Mouse (Mus musculus) embryonic facial prominence, embryonic 10.5 days (tissue): Measurements from ENCODE around the gene Glod4. TPM values are rescaled to one million over a fixed set of nuclear protein-coding genes. Genes with fewer than 3 reads are reported as not detected.
A peak's percentile ranks its signal among the peaks of the same experiment; 100 is the strongest.
"Not testable (repeated sequence)": the region's sequence is repeated elsewhere in the genome, so short reads cannot be mapped to it uniquely, and the experiment has no call there.

Experiments used
- DNase-seq: peaks from one replicate; pipeline ENCODE4 v3.0.0-alpha.2; 2017; ENCODE audit warnings: low spot score
- H3K27ac ChIP-seq: fragments of 300-500 bp; sonication (generic); replicated peaks from 2 replicates; pipeline ENCODE4 v1.5.1; 2016; ENCODE audit warnings: mild to moderate bottlenecking
- H3K27me3 ChIP-seq: fragments of 300-500 bp; sonication (generic); replicated peaks from 2 replicates; pipeline ENCODE4 v1.6.1; 2016; ENCODE audit warnings: low read depth, mild to moderate bottlenecking; ENCODE audit not compliant: poor library complexity, severe bottlenecking
- H3K36me3 ChIP-seq: fragments of 300-500 bp; sonication (generic); replicated peaks from 2 replicates; pipeline ENCODE4 v1.6.1; 2016; ENCODE audit warnings: mild to moderate bottlenecking, moderate library complexity
- H3K4me1 ChIP-seq: fragments of 300-500 bp; sonication (generic); 2 replicates; pipeline ENCODE4 v1.6.1; 2016
- H3K4me3 ChIP-seq: fragments of 300-500 bp; sonication (generic); 2 replicates; pipeline ENCODE4 v1.5.1; 2016; ENCODE audit warnings: mild to moderate bottlenecking, moderate library complexity
- H3K9me3 ChIP-seq: fragments of 300-500 bp; sonication (generic); 2 replicates; pipeline ENCODE4 v1.6.1; 2016; ENCODE audit warnings: mild to moderate bottlenecking
- WGBS: fragments of 180-500 bp; shearing (Covaris S2); methylation state at CpG from one replicate; pipeline ENCODE4 v1.1.7; 2016; 5-methylcytosine and 5-hydroxymethylcytosine counted together
- polyA plus RNA-seq: library from polyadenylated mRNA; unstranded; fragments of >200 nt; fragmentation: Nextera tagmentation; extraction: Ambion mirVana; gene quantifications from 2 replicates; pipeline ENCODE4 v1.2.1, GENCODE M21; 2016

Gene Glod4
- polyA plus RNA-seq, 1 experiment from 2014 or later: 142 TPM

DNA sequence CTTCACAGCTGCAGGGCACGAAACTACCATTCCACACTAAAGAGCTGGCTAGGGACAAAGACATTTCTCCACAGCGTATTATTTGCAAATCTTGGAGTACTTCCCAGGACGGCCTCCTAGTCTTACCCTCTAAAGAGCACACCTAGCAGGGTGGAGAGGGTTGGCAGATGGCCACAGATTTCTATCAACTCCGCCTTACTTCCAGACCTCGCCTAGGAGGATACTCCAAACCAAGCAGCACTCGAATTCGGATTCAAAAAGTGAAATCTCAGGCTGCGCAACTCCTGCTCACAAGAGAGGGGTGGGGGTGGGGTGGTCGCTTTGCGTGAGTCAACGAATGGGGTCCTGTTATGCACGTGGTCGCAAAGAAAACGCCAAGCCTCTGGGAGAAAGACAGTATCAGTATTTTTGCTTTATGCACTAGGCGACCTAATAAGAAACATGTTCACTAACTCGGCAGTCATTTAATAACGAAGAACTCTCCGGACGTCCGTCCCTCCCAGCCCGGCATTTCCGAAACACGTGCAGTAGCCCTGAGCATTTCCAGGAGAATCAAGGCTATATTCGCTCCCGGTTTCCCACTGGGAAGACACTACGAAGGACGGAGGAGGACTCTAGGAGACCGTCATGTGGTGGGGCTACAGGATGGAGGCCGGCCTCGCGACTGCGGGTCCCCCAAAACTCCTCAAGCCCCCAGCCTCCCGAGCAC, 26.7 kb downstream of the Glod4 start:
- H3K9me3 ChIP-seq: no peaks in the 10 kb centered on the region
- peak overlapping the region; percentile 86 for H3K4me3 ChIP-seq
- H3K27ac ChIP-seq: peak overlapping the region; percentile 98
- peak; percentile 68 for DNase-seq
- 5% methylated on average over 33 of the region's 33 CpGs for WGBS
- no peaks in the 10 kb centered on the region for H3K27me3 ChIP-seq
- peaks cover 70% of the 10 kb centered on the region for H3K36me3 ChIP-seq
- peaks cover 30% of the 10 kb centered on the region for H3K4me1 ChIP-seq

DNA sequence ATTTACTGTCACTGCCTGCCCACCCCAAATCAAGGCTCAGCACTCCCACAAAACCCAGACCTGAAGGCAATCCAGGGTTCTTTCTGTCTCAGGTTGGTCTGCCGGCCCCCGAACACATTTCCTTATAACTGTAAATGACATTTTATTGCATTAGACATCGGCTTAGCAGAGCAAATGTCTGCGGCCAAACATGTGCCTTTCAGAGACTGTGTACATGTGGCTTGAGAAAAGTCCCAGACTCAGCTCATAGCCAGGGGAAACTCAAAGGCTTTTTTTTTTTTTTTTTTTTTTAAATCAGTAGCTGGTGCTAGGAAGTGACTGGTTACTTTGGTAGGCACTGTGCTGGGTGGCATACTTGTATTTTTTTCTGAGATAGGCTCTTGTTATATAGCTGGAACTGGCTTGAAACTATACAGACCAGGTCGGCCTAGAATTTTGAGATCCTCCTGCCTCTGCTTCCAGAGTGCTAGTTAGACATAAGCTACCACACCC, 27.4 kb downstream of the Glod4 start:
- Histone ChIP-seq H3K36me3 (peaks cover 70% of the 10 kb centered on the region), H3K4me1 (peaks cover 30% of the 10 kb centered on the region), H3K4me3 (peak overlapping the region; percentile 86), H3K9me3 (no peaks in the 10 kb centered on the region), H3K27ac (peak overlapping the region; percentile 98), H3K27me3 (no peaks in the 10 kb centered on the region)
- 94% methylated on average over 5 of the region's 5 CpGs for WGBS
- no peak for DNase-seq

DNA sequence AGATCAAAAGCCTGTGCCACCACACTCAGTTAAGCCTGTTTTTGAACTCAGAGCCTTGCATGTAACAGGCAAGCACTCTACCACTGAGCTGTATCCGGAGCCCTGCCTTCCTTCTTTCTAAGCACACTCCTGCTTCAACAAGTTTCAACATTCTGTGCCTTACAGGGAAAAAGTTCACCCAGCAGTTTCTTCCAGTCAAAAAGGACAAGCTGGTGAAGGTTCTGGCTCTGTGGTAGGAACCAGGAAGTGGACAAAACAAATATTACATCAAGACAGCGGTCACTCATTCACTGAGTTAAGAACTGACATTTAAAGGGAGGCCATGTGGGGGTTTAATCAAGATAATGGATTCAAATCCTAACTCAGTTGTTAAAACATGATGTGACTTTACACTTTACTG, 28.5 kb downstream of the Glod4 start:
- peaks cover 70% of the 10 kb centered on the region for H3K36me3 ChIP-seq
- H3K27ac ChIP-seq: no peak overlapping the region
- no peaks in the 10 kb centered on the region for H3K27me3 ChIP-seq
- WGBS: 93% methylated on average over 2 of the region's 2 CpGs
- no peaks in the 10 kb centered on the region for H3K9me3 ChIP-seq
- no peak for DNase-seq
- H3K4me3 ChIP-seq: no peak overlapping the region
- H3K4me1 ChIP-seq: peaks cover 30% of the 10 kb centered on the region

DNA sequence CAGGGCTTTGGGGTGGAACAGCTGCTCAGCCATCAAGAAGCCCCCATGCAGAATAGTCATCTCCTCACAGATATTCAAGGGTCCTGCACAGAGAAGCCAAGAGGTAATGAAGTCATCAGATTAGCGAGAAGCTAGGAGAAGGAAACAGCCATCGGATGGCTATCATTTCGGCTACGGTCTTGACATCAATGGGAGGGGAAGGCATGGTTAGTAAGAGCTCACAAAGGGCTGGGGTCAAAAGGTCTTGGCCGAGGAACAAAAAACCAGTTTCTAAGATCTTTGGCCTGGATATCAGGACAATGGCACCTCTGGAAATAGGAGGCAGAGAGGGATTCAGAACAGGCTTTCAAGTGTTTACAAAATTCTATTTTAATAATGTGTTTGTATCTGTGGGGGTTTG, 29.7 kb downstream of the Glod4 start:
- no peaks in the 10 kb centered on the region for H3K9me3 ChIP-seq
- 64% methylated on average over 5 of the region's 5 CpGs for WGBS
- no peak for DNase-seq
- peaks cover 30% of the 10 kb centered on the region for H3K4me1 ChIP-seq
- H3K27ac ChIP-seq: no peak overlapping the region
- peaks cover 70% of the 10 kb centered on the region for H3K36me3 ChIP-seq
- H3K4me3 ChIP-seq: no peak overlapping the region
- no peaks in the 10 kb centered on the region for H3K27me3 ChIP-seq

DNA sequence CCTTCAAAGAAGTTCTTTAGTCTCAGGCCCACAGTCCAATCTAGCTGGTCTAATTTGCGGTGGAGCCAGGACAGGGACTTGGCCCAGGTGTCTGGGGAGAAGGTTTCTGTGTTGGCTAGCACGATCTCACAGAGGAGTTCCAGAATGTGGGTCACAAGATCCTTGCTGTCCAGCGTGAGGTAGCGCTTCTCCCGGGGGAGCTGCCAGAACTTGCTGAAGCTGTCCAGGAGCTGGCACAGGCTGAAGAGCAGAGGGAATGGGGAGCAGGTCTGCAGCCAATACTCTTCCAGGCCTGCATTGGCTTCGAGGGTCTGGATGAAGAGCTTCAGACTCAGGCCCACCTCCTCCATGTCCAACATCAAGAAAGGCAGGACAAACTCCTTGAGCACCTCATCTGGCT, 31.9 kb downstream of the Glod4 start:
- H3K9me3 ChIP-seq, H3K27me3 ChIP-seq, H3K27ac ChIP-seq, H3K4me3 ChIP-seq, DNase-seq: not testable (repeated sequence)
- H3K36me3 ChIP-seq: peaks cover 92% of the 10 kb centered on the region
- WGBS: 90% methylated on average over 6 of the region's 6 CpGs
- H3K4me1 ChIP-seq: peaks cover 17% of the 10 kb centered on the region

DNA sequence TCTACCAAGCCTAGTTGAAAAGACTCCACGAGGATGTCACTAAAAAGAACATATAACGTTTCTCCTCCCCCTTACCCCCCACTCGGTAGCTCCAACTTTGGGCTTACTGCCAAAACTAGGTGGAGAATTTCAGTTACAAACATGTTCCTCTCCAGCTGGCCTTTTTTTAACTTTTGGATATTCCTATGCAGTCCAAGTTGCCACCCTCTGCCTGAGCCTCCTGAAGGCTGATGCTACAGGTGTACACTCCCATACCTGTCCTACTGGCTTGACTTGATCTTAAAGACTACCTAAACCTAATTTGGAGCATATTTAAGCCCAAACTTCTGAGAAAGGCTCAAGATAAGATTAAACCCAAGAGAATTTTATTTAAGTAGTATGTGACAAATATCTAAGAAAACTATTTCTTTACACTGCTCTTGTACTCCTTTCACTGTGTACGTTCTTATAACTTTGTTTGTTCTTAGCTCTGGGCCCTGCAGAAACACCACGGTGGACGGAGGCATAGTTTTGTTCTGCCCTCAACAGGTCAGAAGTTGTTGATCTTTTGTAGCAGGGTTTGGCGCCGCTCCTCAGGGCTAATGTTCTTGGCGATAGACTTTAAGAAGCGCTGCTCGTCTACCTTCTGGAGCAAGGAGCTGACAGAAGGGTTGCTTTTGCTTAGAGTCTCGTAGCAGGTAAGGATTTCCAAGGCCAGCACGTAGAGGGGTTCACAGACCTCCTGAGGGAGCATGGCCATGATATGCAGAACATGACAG, 33.1 kb downstream of the Glod4 start:
- H3K4me1 ChIP-seq: peaks cover 5% of the 10 kb centered on the region; the same call in 1 of the 2 replicates
- H3K27ac ChIP-seq: no peak overlapping the region
- peaks cover 98% of the 10 kb centered on the region for H3K36me3 ChIP-seq
- DNase-seq: no peak
- H3K27me3 ChIP-seq: no peaks in the 10 kb centered on the region
- 93% methylated on average over 13 of the region's 13 CpGs for WGBS
- H3K4me3 ChIP-seq: no peak overlapping the region
- no peaks in the 10 kb centered on the region for H3K9me3 ChIP-seq

DNA sequence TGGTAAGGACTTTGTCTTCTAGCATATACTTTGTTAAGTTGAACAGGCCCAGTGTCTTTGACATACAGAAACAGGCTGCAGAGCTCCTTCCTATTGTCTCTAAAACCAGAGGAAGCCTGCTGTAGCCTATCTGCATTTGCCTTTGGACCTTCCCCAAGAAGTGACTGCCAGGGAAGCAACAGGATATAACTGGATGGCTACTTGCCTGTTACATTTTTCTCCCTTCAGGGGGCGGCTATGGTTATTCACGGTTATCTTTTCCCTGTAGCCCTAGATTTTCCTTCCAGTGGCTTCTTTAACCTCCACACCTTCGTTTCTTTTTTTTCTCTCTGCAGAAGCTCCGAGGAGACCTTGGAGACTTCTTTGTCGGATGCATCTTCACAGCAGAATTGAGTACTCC, 36.7 kb downstream of the Glod4 start:
- WGBS: 90% methylated on average over 5 of the region's 5 CpGs
- peaks cover 7% of the 10 kb centered on the region; the same call in 1 of the 2 replicates for H3K27me3 ChIP-seq
- H3K4me3 ChIP-seq: no peak overlapping the region
- peaks cover 16% of the 10 kb centered on the region for H3K4me1 ChIP-seq
- H3K36me3 ChIP-seq: peaks cover 79% of the 10 kb centered on the region
- no peaks in the 10 kb centered on the region for H3K9me3 ChIP-seq
- H3K27ac ChIP-seq: no peak overlapping the region
- DNase-seq: no peak

DNA sequence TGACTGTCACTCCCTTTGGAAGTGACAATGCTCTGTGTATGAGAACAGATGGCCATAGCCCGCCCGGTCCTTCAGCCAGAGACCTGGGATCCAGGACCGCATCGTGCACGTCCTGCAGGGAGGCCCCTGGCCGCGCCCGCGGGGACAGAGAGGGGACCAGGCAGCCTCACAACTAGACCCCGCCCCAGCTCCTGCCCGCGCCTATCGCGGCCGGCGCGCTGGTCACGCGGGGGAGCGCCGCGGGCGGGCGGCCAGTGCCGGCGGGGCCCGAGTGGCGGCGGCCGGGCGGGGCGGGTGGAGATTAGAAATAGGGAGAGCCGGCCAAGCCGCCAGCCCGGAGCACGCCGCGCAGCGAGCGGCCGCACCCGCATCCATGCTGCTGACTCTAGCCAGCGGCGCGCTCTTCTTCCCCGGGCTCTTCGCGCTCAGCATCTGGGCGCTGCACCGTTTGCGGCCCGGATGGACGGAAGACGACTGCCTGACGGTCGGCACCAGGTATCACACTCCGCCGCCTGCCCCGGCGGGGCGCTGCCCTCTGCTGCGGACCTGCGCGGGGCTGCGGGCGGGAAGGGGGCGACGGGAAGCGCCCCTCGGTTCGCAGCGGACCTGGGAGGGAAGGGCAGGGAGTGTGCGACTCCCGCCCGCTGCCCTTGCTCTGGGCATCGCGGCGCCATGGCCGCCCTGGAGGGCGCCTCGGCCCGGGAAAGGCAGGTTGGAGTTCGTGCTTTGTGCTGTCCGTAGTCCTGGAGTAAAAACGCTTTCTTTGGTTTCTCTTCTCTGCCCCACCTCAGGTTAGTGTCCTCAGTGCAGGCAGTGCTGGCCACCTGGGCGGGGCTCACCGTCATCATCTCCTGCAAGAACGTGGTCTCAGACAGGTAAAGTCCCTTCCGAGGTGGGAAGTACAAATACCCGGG, 41.5 kb downstream of the Glod4 start:
- peak; percentile 91 for DNase-seq
- Histone ChIP-seq H3K27me3 (peaks cover 24% of the 10 kb centered on the region), H3K27ac (peak overlapping the region; percentile 91), H3K4me1 (peaks cover 23% of the 10 kb centered on the region), H3K9me3 (no peaks in the 10 kb centered on the region), H3K36me3 (peaks cover 31% of the 10 kb centered on the region), H3K4me3 (peak overlapping the region; percentile 92)
- under 1% methylated on average over 90 of the region's 90 CpGs for WGBS

DNA sequence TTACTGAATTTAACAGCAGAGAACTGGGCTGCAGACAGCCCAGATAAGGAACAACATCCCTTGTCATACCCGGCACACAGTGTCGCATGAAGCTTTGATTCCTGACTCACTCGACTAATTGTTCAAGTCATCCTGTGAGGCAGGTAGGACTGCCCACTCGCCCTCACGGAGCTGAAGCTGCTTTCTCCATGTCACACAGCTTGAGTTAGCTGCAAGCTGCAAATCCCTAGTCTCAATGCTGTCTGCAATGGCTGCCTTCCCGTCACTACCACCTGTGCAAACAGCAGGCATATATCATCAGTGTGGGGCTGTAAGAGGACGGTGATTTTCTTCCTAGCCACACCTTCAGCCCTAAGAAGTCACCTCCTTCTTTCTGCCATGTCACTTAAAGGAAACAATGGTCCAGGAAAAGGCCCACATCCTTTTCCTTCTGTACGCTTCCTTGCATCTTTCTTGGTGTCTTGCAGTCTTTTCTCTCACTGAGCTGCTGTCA, 46.5 kb downstream of the Glod4 start:
- H3K4me1 ChIP-seq: peaks cover 10% of the 10 kb centered on the region
- H3K36me3 ChIP-seq: no peaks in the 10 kb centered on the region
- no peak overlapping the region for H3K27ac ChIP-seq
- no peak overlapping the region for H3K4me3 ChIP-seq
- peaks cover 17% of the 10 kb centered on the region for H3K27me3 ChIP-seq
- WGBS: 51% methylated on average over 8 of the region's 8 CpGs
- DNase-seq: no peak
- H3K9me3 ChIP-seq: no peaks in the 10 kb centered on the region

DNA sequence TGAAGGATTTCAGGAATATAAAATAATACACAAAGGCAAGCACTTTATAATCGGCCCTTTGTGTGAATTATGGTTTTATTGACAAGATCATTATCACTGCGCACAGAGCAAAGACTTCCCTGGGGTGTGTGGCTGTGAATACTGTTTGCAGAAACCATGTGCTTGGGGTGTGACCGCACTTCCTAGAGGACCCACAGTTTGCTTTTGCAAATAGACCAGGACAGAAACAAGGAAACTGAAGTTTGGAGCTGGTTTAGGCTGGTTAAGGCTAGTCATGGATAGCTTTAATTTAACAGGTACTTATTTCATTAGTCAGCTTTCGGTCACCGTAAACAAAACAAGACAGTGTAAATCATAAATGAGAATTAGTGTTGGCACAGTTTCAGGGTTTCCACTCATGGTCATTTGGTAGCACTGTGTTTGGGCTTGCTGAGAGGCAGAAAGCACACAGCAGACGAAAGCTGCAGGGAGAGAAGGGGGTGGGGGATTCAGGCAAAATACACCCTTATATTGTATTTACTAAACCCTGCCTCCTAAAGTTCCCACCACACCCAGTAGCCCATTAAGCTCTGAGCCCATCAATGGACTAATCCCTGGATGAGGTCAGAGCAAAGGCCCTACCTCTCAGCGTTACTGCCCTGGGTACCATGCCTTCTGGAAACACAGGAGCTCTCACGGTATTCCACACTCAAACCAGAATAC, 47.1 kb downstream of the Glod4 start:
- WGBS: 69% methylated on average over 8 of the region's 8 CpGs
- DNase-seq: no peak

DNA sequence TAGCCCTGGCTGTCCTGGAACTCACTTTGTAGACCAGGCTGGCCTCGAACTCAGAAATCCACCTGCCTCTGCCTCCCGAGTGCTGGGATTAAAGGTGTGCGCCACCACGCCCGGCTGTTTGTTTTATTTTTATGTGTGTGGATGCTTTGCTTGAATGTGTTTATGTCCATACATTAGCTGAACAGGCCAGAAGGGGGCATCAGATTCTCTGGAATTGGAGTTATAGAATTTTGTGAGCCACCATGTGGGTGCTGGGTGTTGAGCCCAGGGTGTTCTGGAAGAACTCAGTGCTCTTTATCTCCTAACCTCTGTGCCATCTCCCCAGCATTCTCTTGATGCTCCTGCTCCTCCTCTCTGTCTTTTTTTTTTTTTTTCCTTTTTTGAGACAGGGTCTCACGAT, 56.6 kb downstream of the Glod4 start:
- Histone ChIP-seq H3K9me3 (no peaks in the 10 kb centered on the region), H3K4me3 (no peak overlapping the region), H3K27me3 (no peaks in the 10 kb centered on the region), H3K4me1 (no peaks in the 10 kb centered on the region), H3K36me3 (no peaks in the 10 kb centered on the region), H3K27ac (no peak overlapping the region)
- DNase-seq: no peak
- 91% methylated on average over 6 of the region's 6 CpGs for WGBS

More for the DNA sequence above, 47.1 kb downstream of the Glod4 start:
- Histone ChIP-seq H3K4me1 (peaks cover 4% of the 10 kb centered on the region), H3K27ac (no peak overlapping the region), H3K4me3 (no peak overlapping the region), H3K36me3 (no peaks in the 10 kb centered on the region), H3K9me3 (no peaks in the 10 kb centered on the region), H3K27me3 (peaks cover 14% of the 10 kb centered on the region)

DNA sequence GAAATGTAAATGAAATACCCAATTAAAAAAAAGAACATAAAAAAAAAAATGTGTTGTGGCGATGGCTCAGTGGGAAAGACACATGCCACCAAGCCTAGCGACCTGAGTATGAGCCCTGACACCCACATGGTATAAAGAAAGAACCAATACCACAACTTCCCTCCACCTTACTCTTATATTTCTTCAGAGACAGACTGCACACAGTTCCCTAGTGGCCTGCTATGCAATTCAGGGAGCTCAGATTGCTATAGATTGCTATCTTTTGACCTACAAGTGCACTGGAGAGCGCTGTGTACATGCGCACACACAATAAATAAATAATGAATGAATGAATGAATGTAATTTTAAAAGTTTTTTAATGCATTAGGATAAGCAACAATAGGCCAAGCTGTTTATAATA, 59.8 kb downstream of the Glod4 start:
- Histone ChIP-seq H3K27me3 (no peaks in the 10 kb centered on the region), H3K4me3 (no peak overlapping the region), H3K4me1 (peaks cover 9% of the 10 kb centered on the region), H3K27ac (no peak overlapping the region), H3K36me3 (no peaks in the 10 kb centered on the region), H3K9me3 (no peaks in the 10 kb centered on the region)
- WGBS: 83% methylated on average over 4 of the region's 4 CpGs
- no peak for DNase-seq
